Mouse (Mus musculus): Measurements from ENCODE around the gene Mycl.
A peak's percentile ranks its signal among the peaks of the same experiment; 100 is the strongest.
"Not testable (repeated sequence)": the region's sequence is repeated elsewhere in the genome, so short reads cannot be mapped to it uniquely, and the experiment has no call there.

Gene Mycl

GRCm38 (mm10) chr4:122981238-122981637, 14.2 kb upstream of the Mycl start:
- no peak for DNase-seq (ENCODE audit: low read depth)

GRCm38 (mm10) chr4:122981930-122982329, 13.5 kb upstream of the Mycl start:
- no peak for DNase-seq (ENCODE audit: low read depth)

- no peak for DNase-seq (ENCODE audit: low read depth)
These were observed 12.9 kb upstream of the Mycl start for GRCm38 (mm10) chr4:122982537-122982936.

GRCm38 (mm10) chr4:122983486-122984261, 11.8 kb upstream of the Mycl start:
- no peak for DNase-seq (ENCODE audit: low read depth)

GRCm38 (mm10) chr4:122985110-122985509, 10.3 kb upstream of the Mycl start:
- peak; percentile 70 for DNase-seq (ENCODE audit: low read depth)

- no peak for DNase-seq (ENCODE audit: low read depth)
These were observed 8.0 kb upstream of the Mycl start for GRCm38 (mm10) chr4:122987421-122987820.

GRCm38 (mm10) chr4:122988004-122988403, 7.4 kb upstream of the Mycl start:
- not testable (repeated sequence) for DNase-seq (ENCODE audit: low read depth)

GRCm38 (mm10) chr4:122991177-122991576, 4.3 kb upstream of the Mycl start:
- DNase-seq (ENCODE audit: low read depth), result no peak

- DNase-seq (ENCODE audit: low read depth), result no peak
These were observed 3.2 kb upstream of the Mycl start for GRCm38 (mm10) chr4:122992276-122992675.

- DNase-seq (ENCODE audit: low read depth), result no peak
These were observed 767 bp downstream of the Mycl start for GRCm38 (mm10) chr4:122996221-122996617.

GRCm38 (mm10) chr4:122996618-122997381, 1.3 kb downstream of the Mycl start:
- DNase-seq (ENCODE audit: low read depth), result no peak

- DNase-seq (ENCODE audit: low read depth), result no peak
These were observed 3.2 kb downstream of the Mycl start for GRCm38 (mm10) chr4:122998537-122999262.

- DNase-seq (ENCODE audit: low read depth), result no peak
These were observed 3.8 kb downstream of the Mycl start for GRCm38 (mm10) chr4:122999263-122999691.

GRCm38 (mm10) chr4:123000130-123000529, 4.7 kb downstream of the Mycl start:
- no peak for DNase-seq (ENCODE audit: low read depth)

- no peak for DNase-seq (ENCODE audit: low read depth)
These were observed 5.3 kb downstream of the Mycl start for GRCm38 (mm10) chr4:123000617-123001342.

GRCm38 (mm10) chr4:123005054-123005966, 9.9 kb downstream of the Mycl start:
- DNase-seq (ENCODE audit: low read depth), result no peak

- not testable (repeated sequence) for DNase-seq (ENCODE audit: low read depth)
These were observed 17.0 kb downstream of the Mycl start for GRCm38 (mm10) chr4:123012501-123012900.

GRCm38 (mm10) chr4:123013346-123013945, 18.0 kb downstream of the Mycl start:
- no peak for DNase-seq (ENCODE audit: low read depth)

- no peak for DNase-seq (ENCODE audit: low read depth)
These were observed 18.5 kb downstream of the Mycl start for GRCm38 (mm10) chr4:123013949-123014406.
